Mouse (Mus musculus) thymus, postnatal 10 days (tissue): ENCODE data around the gene Phgdh.
A peak's percentile ranks its signal among the peaks of the same experiment; 100 is the strongest.

Experiments used
- DNase-seq, 2 experiments: peaks; one replicate each; pipeline ENCODE4 v3.0.0; 2021; ENCODE audit warnings: low spot score in 2 of 2

Phgdh gene

GRCm38 (mm10) chr3:98339706-98340109 lies at the start of gene Phgdh:
TSS of gene Phgdh (minus strand) at chr3:98339990.
- DNase-seq: peak; percentile 76 to 78

- no peak for DNase-seq
Measured at GRCm38 (mm10) chr3:98389305-98389704, 49.5 kb upstream of the Phgdh start.

GRCm38 (mm10) chr3:98387756-98388155 lies 48.0 kb upstream of the Phgdh start:
- DNase-seq: no peak

GRCm38 (mm10) chr3:98387086-98387485 lies 47.3 kb upstream of the Phgdh start:
- DNase-seq: no peak

- no peak for DNase-seq
Measured at GRCm38 (mm10) chr3:98383024-98383790, 43.4 kb upstream of the Phgdh start.

GRCm38 (mm10) chr3:98382246-98382939 lies 42.6 kb upstream of the Phgdh start, which contains the start of gene Zfp697:
TSS of gene Zfp697 (plus strand) at chr3:98382461.
- no peak for DNase-seq

GRCm38 (mm10) chr3:98381677-98382245 lies 42.0 kb upstream of the Phgdh start:
- DNase-seq: no peak

GRCm38 (mm10) chr3:98379236-98379635 lies 39.4 kb upstream of the Phgdh start:
- no peak for DNase-seq

- DNase-seq: no peak
Measured at GRCm38 (mm10) chr3:98378267-98378666, 38.5 kb upstream of the Phgdh start.

- DNase-seq: no peak
Measured at GRCm38 (mm10) chr3:98374980-98375379, 35.2 kb upstream of the Phgdh start.

GRCm38 (mm10) chr3:98374062-98374719 lies 34.4 kb upstream of the Phgdh start:
- DNase-seq: no peak

- DNase-seq: no peak
Measured at GRCm38 (mm10) chr3:98368776-98369175, 29.0 kb upstream of the Phgdh start.

GRCm38 (mm10) chr3:98368283-98368682 lies 28.5 kb upstream of the Phgdh start:
- no peak for DNase-seq

GRCm38 (mm10) chr3:98366823-98367222 lies 27.0 kb upstream of the Phgdh start:
- DNase-seq: no peak

- no peak for DNase-seq
Measured at GRCm38 (mm10) chr3:98366086-98366485, 26.3 kb upstream of the Phgdh start.

- peak in 1 of 2 experiments; percentile 22 for DNase-seq
Measured at GRCm38 (mm10) chr3:98362753-98363152, 23.0 kb upstream of the Phgdh start.

GRCm38 (mm10) chr3:98356632-98357370 lies 17.0 kb upstream of the Phgdh start:
- no peak for DNase-seq

GRCm38 (mm10) chr3:98356026-98356365 lies 16.2 kb upstream of the Phgdh start:
- no peak for DNase-seq

- no peak for DNase-seq
Measured at GRCm38 (mm10) chr3:98355344-98356025, 15.7 kb upstream of the Phgdh start.

- DNase-seq: peak in 1 of 2 experiments; percentile 72
Measured at GRCm38 (mm10) chr3:98353892-98354291, 14.1 kb upstream of the Phgdh start.

GRCm38 (mm10) chr3:98348705-98349104 lies 8.9 kb upstream of the Phgdh start:
- DNase-seq: no peak
